Mouse (Mus musculus): ENCODE results near the gene 2310003L06Rik. TPM values are rescaled to one million over a fixed set of nuclear protein-coding genes. Genes with fewer than 3 reads are reported as not detected.

The 2310003L06Rik gene
- polyA plus RNA-seq (2015; fragmentation: Nextera tagmentation; extraction: Ambion mirVana): not detected in 2 replicates

- H3K36me3 ChIP-seq: no peaks in the 10 kb centered on the region
- no peaks in the 10 kb centered on the region for H3K4me1 ChIP-seq (replicated peaks)
- no peaks in the 10 kb centered on the region for H3K9me3 ChIP-seq
- no peak within 1 kb of the TSS for H3K4me2 ChIP-seq
- ATAC-seq (ENCODE audit: low FRiP score, low read depth): no peak
- 61% methylated on average over 2 of the region's 2 CpGs for WGBS
- no peak within 1 kb of the TSS for H3K27ac ChIP-seq (replicated peaks)
- H3K9ac ChIP-seq: no peak within 1 kb of the TSS
- no peaks in the 10 kb centered on the region for H3K27me3 ChIP-seq
- no peak within 1 kb of the TSS for H3K4me3 ChIP-seq
These were observed at the start of gene 2310003L06Rik, which contains the start of gene Gm28434 for GRCm38 (mm10) chr5:87969201-87969600. Gene 2310003L06Rik, plus strand, starts transcription at chr5:87969459. Gene Gm28434, plus strand, starts transcription at chr5:87969517.

- no peak for ATAC-seq (ENCODE audit: low FRiP score, low read depth)
- Histone ChIP-seq H3K4me3 (no peak within 1 kb of the TSS), H3K27ac (replicated peaks) (no peak within 1 kb of the TSS), H3K27me3 (no peaks in the 10 kb centered on the region), H3K4me1 (replicated peaks) (no peaks in the 10 kb centered on the region), H3K9me3 (no peaks in the 10 kb centered on the region), H3K9ac (no peak within 1 kb of the TSS), H3K36me3 (no peaks in the 10 kb centered on the region), H3K4me2 (no peak within 1 kb of the TSS)
- WGBS: 39% methylated on average over 5 of the region's 5 CpGs
These were observed 43.9 kb upstream of the 2310003L06Rik start, which contains the start of gene Csn3 for GRCm38 (mm10) chr5:87925372-87925771. Gene Csn3, plus strand, starts transcription at chr5:87925579.

GRCm38 (mm10) chr5:87931603-87932002 is 37.7 kb upstream of the 2310003L06Rik start:
- no peak overlapping the region for H3K4me2 ChIP-seq
- WGBS: 51% methylated on average over 1 of the region's 1 CpGs
- no peaks in the 10 kb centered on the region for H3K27me3 ChIP-seq
- no peak overlapping the region for H3K27ac ChIP-seq (replicated peaks)
- no peak overlapping the region for H3K9ac ChIP-seq
- H3K9me3 ChIP-seq: no peaks in the 10 kb centered on the region
- no peak overlapping the region for H3K4me3 ChIP-seq
- H3K4me1 ChIP-seq (replicated peaks): no peaks in the 10 kb centered on the region
- H3K36me3 ChIP-seq: no peaks in the 10 kb centered on the region
- ATAC-seq (ENCODE audit: low FRiP score, low read depth): no peak

GRCm38 (mm10) chr5:87940752-87941151 is 28.5 kb upstream of the 2310003L06Rik start:
- no peak for ATAC-seq (ENCODE audit: low FRiP score, low read depth)
- Histone ChIP-seq H3K27me3 (no peaks in the 10 kb centered on the region), H3K4me1 (replicated peaks) (no peaks in the 10 kb centered on the region), H3K9ac (no peak overlapping the region), H3K27ac (replicated peaks) (no peak overlapping the region), H3K9me3 (no peaks in the 10 kb centered on the region), H3K4me3 (no peak overlapping the region), H3K4me2 (no peak overlapping the region), H3K36me3 (no peaks in the 10 kb centered on the region)
- WGBS: 42% methylated on average over 3 of the region's 3 CpGs

GRCm38 (mm10) chr5:87942515-87942914 is 26.7 kb upstream of the 2310003L06Rik start:
- no peak for ATAC-seq (ENCODE audit: low FRiP score, low read depth)

GRCm38 (mm10) chr5:87951836-87952235 is 17.4 kb upstream of the 2310003L06Rik start:
- Histone ChIP-seq H3K27me3 (no peaks in the 10 kb centered on the region), H3K9ac (no peak overlapping the region), H3K27ac (replicated peaks) (no peak overlapping the region), H3K9me3 (no peaks in the 10 kb centered on the region), H3K4me3 (no peak overlapping the region), H3K4me2 (no peak overlapping the region), H3K36me3 (no peaks in the 10 kb centered on the region), H3K4me1 (replicated peaks) (no peaks in the 10 kb centered on the region)
- no peak for ATAC-seq (ENCODE audit: low FRiP score, low read depth)

More at GRCm38 (mm10) chr5:87942515-87942914, 26.7 kb upstream of the 2310003L06Rik start:
- no peaks in the 10 kb centered on the region for H3K4me1 ChIP-seq (replicated peaks)
- H3K4me2 ChIP-seq: no peak overlapping the region
- H3K4me3 ChIP-seq: no peak overlapping the region
- no peaks in the 10 kb centered on the region for H3K36me3 ChIP-seq
- H3K9ac ChIP-seq: no peak overlapping the region
- H3K27ac ChIP-seq (replicated peaks): no peak overlapping the region
- H3K27me3 ChIP-seq: no peaks in the 10 kb centered on the region
- no peaks in the 10 kb centered on the region for H3K9me3 ChIP-seq

- Histone ChIP-seq H3K4me3 (no peak within 1 kb of the TSS), H3K27me3 (no peaks in the 10 kb centered on the region), H3K36me3 (no peaks in the 10 kb centered on the region), H3K4me1 (replicated peaks) (no peaks in the 10 kb centered on the region), H3K27ac (replicated peaks) (no peak within 1 kb of the TSS), H3K9ac (no peak within 1 kb of the TSS), H3K9me3 (no peaks in the 10 kb centered on the region), H3K4me2 (no peak within 1 kb of the TSS)
- WGBS: 94% methylated on average over 3 of the region's 3 CpGs
- no peak for ATAC-seq (ENCODE audit: low FRiP score, low read depth)
These were observed 9.9 kb downstream of the 2310003L06Rik start, which contains the start of gene Cabs1 for GRCm38 (mm10) chr5:87979139-87979538. Gene Cabs1, plus strand, starts transcription at chr5:87979439.

DNA sequence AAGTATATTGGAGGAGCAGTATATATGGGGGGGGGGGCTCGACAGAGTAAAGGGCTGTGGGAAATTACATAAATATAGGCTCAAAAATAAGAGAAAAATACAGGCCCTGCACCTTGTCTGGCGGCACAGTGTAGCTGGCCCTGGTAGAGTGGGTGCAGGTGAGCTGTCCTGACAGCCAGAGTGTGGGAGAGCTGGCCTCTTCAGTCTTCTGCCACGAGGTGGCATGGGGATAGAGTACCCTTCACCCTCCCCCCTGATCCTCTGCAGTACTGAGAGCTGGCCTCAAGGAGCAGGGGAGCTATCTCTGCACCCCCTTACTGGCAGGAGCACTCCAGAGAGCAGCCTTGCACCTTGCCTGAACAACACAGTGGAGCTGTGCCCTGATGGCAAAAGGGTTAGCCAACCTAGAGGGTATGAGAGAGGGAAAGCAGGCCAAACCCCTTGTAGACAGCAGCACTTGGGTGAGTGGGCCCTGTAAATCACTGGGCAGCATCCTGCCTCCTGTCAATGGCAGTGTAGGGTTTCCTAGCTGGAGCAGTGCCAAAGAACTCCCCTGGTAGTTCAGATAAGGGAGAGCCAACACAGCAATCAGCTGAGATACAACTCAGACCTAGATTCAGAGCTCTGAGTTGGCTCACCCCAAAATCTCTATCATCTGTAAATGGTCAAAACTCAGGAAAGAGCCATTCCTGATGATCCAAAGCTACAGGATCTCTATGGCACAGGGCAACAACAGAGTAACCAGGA is 13.4 kb downstream of the 2310003L06Rik start:
- no peaks in the 10 kb centered on the region for H3K36me3 ChIP-seq
- WGBS: 66% methylated on average over 3 of the region's 3 CpGs
- no peak overlapping the region for H3K4me3 ChIP-seq
- H3K27me3 ChIP-seq: no peaks in the 10 kb centered on the region
- no peaks in the 10 kb centered on the region for H3K4me1 ChIP-seq (replicated peaks)
- H3K27ac ChIP-seq (replicated peaks): no peak overlapping the region
- no peak overlapping the region for H3K4me2 ChIP-seq
- ATAC-seq (ENCODE audit: low FRiP score, low read depth): peak; percentile 48; the same call in 1 of the 2 replicates
- no peak overlapping the region for H3K9ac ChIP-seq
- H3K9me3 ChIP-seq: no peaks in the 10 kb centered on the region

DNA sequence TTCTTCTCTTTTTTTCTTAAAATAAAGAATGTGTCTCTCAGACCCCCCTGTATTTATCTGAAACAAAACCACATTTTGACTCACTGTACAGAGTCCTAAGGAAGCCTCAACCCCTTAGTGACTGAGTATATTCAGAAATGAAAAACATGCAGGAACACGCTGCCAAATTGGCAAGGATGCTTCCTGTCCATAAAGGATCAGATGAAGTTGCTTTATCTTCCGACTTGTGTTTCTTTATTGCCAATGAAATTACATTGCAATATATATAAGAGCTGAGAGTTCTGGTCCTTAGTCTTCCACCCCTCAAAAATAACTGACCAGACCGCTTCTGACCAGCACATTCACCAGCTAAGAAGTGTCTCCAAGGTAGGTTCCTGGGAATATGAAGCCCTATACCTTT is 33.0 kb downstream of the 2310003L06Rik start, which contains the start of gene Smr3a:
Gene Smr3a, plus strand, starts transcription at position 301 of the 400 bp plus-strand sequence.
- Histone ChIP-seq H3K27ac (replicated peaks) (no peak within 1 kb of the TSS), H3K4me2 (no peak within 1 kb of the TSS), H3K9me3 (no peaks in the 10 kb centered on the region), H3K9ac (no peak within 1 kb of the TSS), H3K36me3 (no peaks in the 10 kb centered on the region), H3K4me1 (replicated peaks) (no peaks in the 10 kb centered on the region), H3K27me3 (no peaks in the 10 kb centered on the region), H3K4me3 (no peak within 1 kb of the TSS)
- no peak for ATAC-seq (ENCODE audit: low FRiP score, low read depth)
- 95% methylated on average over 3 of the region's 3 CpGs for WGBS

- no peak for ATAC-seq (ENCODE audit: low FRiP score, low read depth)
- no peaks in the 10 kb centered on the region for H3K4me1 ChIP-seq (replicated peaks)
- no peaks in the 10 kb centered on the region for H3K9me3 ChIP-seq
- H3K27me3 ChIP-seq: no peaks in the 10 kb centered on the region
- no peak overlapping the region for H3K9ac ChIP-seq
- H3K36me3 ChIP-seq: no peaks in the 10 kb centered on the region
- H3K4me2 ChIP-seq: no peak overlapping the region
- H3K4me3 ChIP-seq: no peak overlapping the region
- H3K27ac ChIP-seq (replicated peaks): no peak overlapping the region
These were observed 36.0 kb downstream of the 2310003L06Rik start for GRCm38 (mm10) chr5:88005241-88005640.

Data from hindbrain, embryonic 15.5 days (tissue).